Mouse (Mus musculus): Measurements from ENCODE around the gene En2. TPM values are rescaled to one million over a fixed set of nuclear protein-coding genes. Genes with fewer than 3 reads are reported as not detected.

En2 gene
- total and polyA plus RNA-seq, 3 experiments, result not detected

DNA sequence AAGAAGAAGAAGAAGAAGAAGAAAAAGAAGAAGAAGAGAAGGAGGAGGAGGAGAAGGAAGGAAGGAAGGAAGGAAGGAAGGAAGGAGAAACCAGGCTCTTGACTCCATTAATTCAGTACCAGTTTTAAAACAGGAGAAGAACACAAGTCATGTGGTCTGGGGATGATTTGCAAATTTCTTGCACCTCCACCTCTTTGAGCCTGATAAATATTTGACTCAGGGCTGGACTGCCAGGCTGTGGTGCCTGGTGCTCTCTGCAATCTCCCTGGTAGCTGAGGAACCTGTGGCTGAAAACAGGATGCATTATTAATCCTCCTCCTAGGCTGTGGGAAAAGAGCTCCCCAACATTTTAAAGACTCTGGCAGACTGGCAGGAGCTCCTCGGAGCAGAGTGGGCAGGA, 36.6 kb upstream of the En2 start:
- Histone ChIP-seq H3K4me1 (ENCODE audit: control insufficient read depth in 1 of 2, insufficient read depth in 2 of 2) (peaks cover 0 to 6% of the 10 kb centered on the region in 2 experiments; a peak in 2 of 4 replicates), H3K4me3 (replicated peaks in 1 of 3; ENCODE audit: low read depth in 2 of 3, low read length in 2 of 3, poor library complexity in 1 of 3) (no peak overlapping the region), H3K36me3 (replicated peaks in 1 of 2; ENCODE audit: control insufficient read depth in 1 of 2, insufficient read depth in 1 of 2, low read length in 1 of 2) (no peaks in the 10 kb centered on the region), H3K79me2 (replicated peaks; ENCODE audit: control insufficient read depth, extremely low read depth, insufficient read depth, poor library complexity, severe bottlenecking) (no peaks in the 10 kb centered on the region), H3K4me2 (ENCODE audit: insufficient read depth, low read depth, poor library complexity, severe bottlenecking) (no peak overlapping the region), H3K9ac (ENCODE audit: insufficient read depth, low read depth) (no peak overlapping the region), H3K27ac (ENCODE audit: insufficient read depth, low read depth) (no peak overlapping the region), H3K9me3 (replicated peaks; ENCODE audit: low read length) (no peaks in the 10 kb centered on the region), H3K27me3 (replicated peaks) (peaks cover 38% of the 10 kb centered on the region)
- DNase-seq (ENCODE audit: extremely low read depth), result no peak
- TF ChIP-seq MAFK (IDR thresholded peaks at IDR 0.05; ENCODE audit: insufficient replicate concordance, low read length) (no peak), HCFC1 (IDR thresholded peaks at IDR 0.05; ENCODE audit: low read depth, low read length) (no peak), MAZ (IDR thresholded peaks at IDR 0.05; ENCODE audit: low read depth, low read length) (no peak), TCF12 (IDR thresholded peaks at IDR 0.05; ENCODE audit: low read depth, low read length) (no peak), ZKSCAN1 (IDR thresholded peaks at IDR 0.05; ENCODE audit: borderline replicate concordance, low read depth, low read length) (no peak), ELF1 (IDR thresholded peaks at IDR 0.05; ENCODE audit: low read depth, low read length) (no peak), USF2 (conservative IDR thresholded peaks at IDR 0.05; ENCODE audit: low read depth, low read length) (no peak), SMC3 (IDR thresholded peaks at IDR 0.05; ENCODE audit: low read depth, low read length) (no peak), JUN (IDR thresholded peaks at IDR 0.05; ENCODE audit: insufficient read depth, low read depth, low read length) (no peak), ETS1 (conservative IDR thresholded peaks at IDR 0.05; ENCODE audit: low read depth, low read length) (no peak), RAD21 (IDR thresholded peaks at IDR 0.05; ENCODE audit: low read depth, low read length) (no peak), MYC (IDR thresholded peaks at IDR 0.05; ENCODE audit: low read depth, low read length) (no peak), MXI1 (IDR thresholded peaks at IDR 0.05; ENCODE audit: low read depth, low read length) (no peak), UBTF (IDR thresholded peaks at IDR 0.05; ENCODE audit: low read depth, low read length) (no peak), SIN3A (IDR thresholded peaks at IDR 0.05; ENCODE audit: low read length) (no peak)
- dilution Hi-C loops (cut with MboI; ENCODE audit: extremely low pct_ligation_motif_present, extremely low pct_unique_long_range_greater_than_20kb, low sequenced_read_pairs) (no loop called here), in situ Hi-C loops (cut with MboI; ENCODE audit: low pct_ligation_motif_present, low pct_unique_long_range_greater_than_20kb, low sequenced_read_pairs) (loop anchor here (25.0 kb wide), 1 partner anchor 258 kb away; no protein-coding TSS in a partner anchor)

DNA sequence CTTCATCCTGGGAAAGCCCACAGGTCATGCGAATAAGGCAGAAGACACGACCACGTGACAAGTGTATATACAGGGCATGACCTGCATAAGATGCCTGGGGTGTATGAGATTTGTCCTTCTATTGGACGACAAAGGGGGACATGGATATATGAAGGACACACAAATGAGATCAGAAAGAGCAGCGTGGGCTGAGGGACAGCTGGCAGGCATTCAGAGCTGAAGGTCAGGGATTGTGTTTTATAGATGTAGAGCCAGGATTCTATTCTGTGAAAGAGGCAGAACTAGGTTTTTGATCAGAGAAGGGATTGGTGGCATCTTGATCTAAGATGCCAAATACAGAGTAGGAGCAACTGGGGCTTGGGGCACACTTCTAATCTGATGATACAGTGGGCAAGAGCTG, 33.3 kb upstream of the En2 start:
- Histone ChIP-seq H3K36me3 (replicated peaks in 1 of 2; ENCODE audit: control insufficient read depth in 1 of 2, insufficient read depth in 1 of 2, low read length in 1 of 2) (no peaks in the 10 kb centered on the region), H3K9me3 (replicated peaks; ENCODE audit: low read length) (no peaks in the 10 kb centered on the region), H3K27ac (ENCODE audit: insufficient read depth, low read depth) (no peak overlapping the region), H3K4me1 (ENCODE audit: control insufficient read depth in 1 of 2, insufficient read depth in 2 of 2) (peaks cover 0 to 11% of the 10 kb centered on the region in 2 experiments; a peak in 2 of 4 replicates), H3K4me3 (replicated peaks in 1 of 3; ENCODE audit: low read depth in 2 of 3, low read length in 2 of 3, poor library complexity in 1 of 3) (no peak overlapping the region), H3K9ac (ENCODE audit: insufficient read depth, low read depth) (no peak overlapping the region), H3K4me2 (ENCODE audit: insufficient read depth, low read depth, poor library complexity, severe bottlenecking) (no peak overlapping the region), H3K79me2 (replicated peaks; ENCODE audit: control insufficient read depth, extremely low read depth, insufficient read depth, poor library complexity, severe bottlenecking) (no peaks in the 10 kb centered on the region), H3K27me3 (replicated peaks) (peaks cover 11% of the 10 kb centered on the region)
- dilution Hi-C loops (cut with MboI; ENCODE audit: extremely low pct_ligation_motif_present, extremely low pct_unique_long_range_greater_than_20kb, low sequenced_read_pairs) (no loop called here), in situ Hi-C loops (cut with MboI; ENCODE audit: low pct_ligation_motif_present, low pct_unique_long_range_greater_than_20kb, low sequenced_read_pairs) (loop anchor here (25.0 kb wide), 1 partner anchor 255 kb away; no protein-coding TSS in a partner anchor)
- DNase-seq (ENCODE audit: extremely low read depth), result no peak
- TF ChIP-seq RCOR1 (conservative IDR thresholded peaks at IDR 0.05; ENCODE audit: low read depth, low read length) (no peak), MYC (IDR thresholded peaks at IDR 0.05; ENCODE audit: low read depth, low read length) (no peak), IRF4 (IDR thresholded peaks at IDR 0.05; ENCODE audit: low read depth, low read length) (no peak), BHLHE40 (IDR thresholded peaks at IDR 0.05; ENCODE audit: low read depth, low read length) (no peak), ZNF384 (IDR thresholded peaks at IDR 0.05; ENCODE audit: low read depth, low read length) (no peak), CHD1 (IDR thresholded peaks at IDR 0.05; ENCODE audit: low read depth, low read length) (no peak), ZC3H11A (IDR thresholded peaks at IDR 0.05; ENCODE audit: low read depth, low read length) (no peak), USF1 (IDR thresholded peaks at IDR 0.05; ENCODE audit: low read depth, low read length) (no peak), GABPA (IDR thresholded peaks at IDR 0.05; ENCODE audit: insufficient replicate concordance, low read depth, low read length) (no peak), JUND (conservative IDR thresholded peaks at IDR 0.05; ENCODE audit: low read depth, low read length) (no peak), MXI1 (IDR thresholded peaks at IDR 0.05; ENCODE audit: low read depth, low read length) (no peak), JUN (IDR thresholded peaks at IDR 0.05; ENCODE audit: insufficient read depth, low read depth, low read length) (no peak), RAD21 (IDR thresholded peaks at IDR 0.05; ENCODE audit: low read depth, low read length) (no peak), SMC3 (IDR thresholded peaks at IDR 0.05; ENCODE audit: low read depth, low read length) (no peak), KAT2A (IDR thresholded peaks at IDR 0.05; ENCODE audit: insufficient replicate concordance, low read length) (no peak)

All from CH12.LX (cell line).